Mouse (Mus musculus): ENCODE data around the gene Upk3a. TPM values are rescaled to one million over a fixed set of nuclear protein-coding genes. Genes with fewer than 3 reads are reported as not detected.

The Upk3a gene
- polyA plus RNA-seq, 1 experiment: not detected

DNA sequence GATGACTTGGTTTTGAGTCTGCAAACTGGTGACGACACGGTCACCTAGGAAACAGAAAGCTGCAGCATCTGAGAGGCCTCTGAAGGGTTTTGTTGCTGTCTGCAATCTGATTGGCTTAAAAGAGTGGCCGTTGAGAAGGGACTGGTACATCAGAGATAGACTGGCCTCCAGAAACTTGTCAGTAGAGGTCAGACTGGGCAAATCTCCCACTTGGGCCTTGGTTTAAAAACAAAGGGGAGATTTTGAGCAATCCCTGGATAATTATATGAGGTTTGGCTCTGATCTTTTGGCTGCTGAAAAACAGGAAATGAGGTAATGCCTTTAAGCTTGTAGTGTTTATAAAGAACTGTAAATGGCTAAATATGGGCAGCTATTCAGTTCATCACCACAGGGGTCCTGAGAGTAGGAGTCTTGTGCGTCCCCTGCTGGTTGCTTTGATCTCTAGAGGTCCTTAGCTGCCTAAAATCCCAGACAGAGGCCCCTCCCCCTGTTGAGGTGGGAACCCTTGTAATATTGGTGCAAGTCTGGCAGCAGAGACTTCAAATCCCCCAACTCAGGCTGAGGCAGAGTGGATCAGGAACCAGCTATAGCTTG is 25.5 kb downstream of the Upk3a start:
- Histone ChIP-seq H3K27me3 (ENCODE audit: control insufficient read depth) (no peaks in the 10 kb centered on the region), H3K36me3 (ENCODE audit: control insufficient read depth) (peaks cover 40% of the 10 kb centered on the region), H3K9me3 (ENCODE audit: control insufficient read depth, low read length) (no peaks in the 10 kb centered on the region), H3K4me3 (replicated peaks) (no peak overlapping the region), H3K4me1 (ENCODE audit: control insufficient read depth) (peaks cover 38% of the 10 kb centered on the region)
- no peak for TF ChIP-seq GATA1 (IDR thresholded peaks at IDR 0.05; ENCODE audit: low read length)
- TF ChIP-seq TAL1 (IDR thresholded peaks at IDR 0.05; ENCODE audit: low read length): no peak

DNA sequence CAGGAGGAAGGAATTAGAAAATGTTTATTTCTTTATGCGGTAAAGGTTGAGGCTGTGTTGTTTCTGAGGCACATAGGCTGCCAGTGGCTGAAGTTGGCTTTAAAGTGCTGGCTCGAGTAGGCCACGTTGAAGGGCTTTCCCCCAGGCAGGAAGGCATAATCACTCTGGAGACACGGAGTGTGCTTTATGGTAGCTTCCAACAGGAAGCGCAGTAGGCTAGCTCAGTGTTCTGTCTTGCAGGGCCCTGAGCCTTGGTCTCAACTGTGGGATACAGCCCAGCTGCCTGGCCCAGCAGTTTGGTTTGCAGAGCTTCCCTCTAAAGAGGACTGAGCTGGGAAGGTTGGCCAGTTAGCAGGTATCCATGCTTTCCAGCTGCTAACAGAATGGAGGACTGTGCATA is 26.2 kb downstream of the Upk3a start:
- Histone ChIP-seq H3K27me3 (ENCODE audit: control insufficient read depth) (no peaks in the 10 kb centered on the region), H3K9me3 (ENCODE audit: control insufficient read depth, low read length) (no peaks in the 10 kb centered on the region), H3K36me3 (ENCODE audit: control insufficient read depth) (peaks cover 47% of the 10 kb centered on the region), H3K4me1 (ENCODE audit: control insufficient read depth) (peaks cover 38% of the 10 kb centered on the region), H3K4me3 (replicated peaks) (no peak overlapping the region)
- TF ChIP-seq GATA1 (IDR thresholded peaks at IDR 0.05; ENCODE audit: low read length) (no peak), TAL1 (IDR thresholded peaks at IDR 0.05; ENCODE audit: low read length) (no peak)

DNA sequence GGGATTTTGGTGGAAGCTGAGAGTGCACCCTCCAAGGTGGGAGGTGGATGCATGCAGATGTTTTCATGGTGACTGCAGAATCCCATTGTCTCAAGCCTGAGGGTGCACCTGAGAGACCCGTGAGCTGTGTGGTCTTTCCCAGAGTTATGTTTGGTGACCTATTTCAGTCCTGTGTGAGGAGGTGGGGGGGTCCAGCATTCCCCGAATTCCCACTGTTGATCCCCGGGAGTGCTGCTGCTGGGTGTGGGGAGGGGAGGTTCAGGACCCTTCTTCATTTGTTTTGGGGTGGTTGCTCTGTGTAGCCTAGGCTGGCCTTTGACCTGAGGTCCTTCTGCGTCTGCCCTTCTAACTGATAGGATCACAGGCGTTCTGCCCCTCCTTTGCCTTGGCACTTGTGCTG is 26.8 kb downstream of the Upk3a start:
- Histone ChIP-seq H3K36me3 (ENCODE audit: control insufficient read depth) (peaks cover 52% of the 10 kb centered on the region), H3K4me1 (ENCODE audit: control insufficient read depth) (peaks cover 38% of the 10 kb centered on the region), H3K4me3 (replicated peaks) (no peak overlapping the region), H3K9me3 (ENCODE audit: control insufficient read depth, low read length) (no peaks in the 10 kb centered on the region), H3K27me3 (ENCODE audit: control insufficient read depth) (no peaks in the 10 kb centered on the region)
- TF ChIP-seq TAL1 (IDR thresholded peaks at IDR 0.05; ENCODE audit: low read length): no peak

DNA sequence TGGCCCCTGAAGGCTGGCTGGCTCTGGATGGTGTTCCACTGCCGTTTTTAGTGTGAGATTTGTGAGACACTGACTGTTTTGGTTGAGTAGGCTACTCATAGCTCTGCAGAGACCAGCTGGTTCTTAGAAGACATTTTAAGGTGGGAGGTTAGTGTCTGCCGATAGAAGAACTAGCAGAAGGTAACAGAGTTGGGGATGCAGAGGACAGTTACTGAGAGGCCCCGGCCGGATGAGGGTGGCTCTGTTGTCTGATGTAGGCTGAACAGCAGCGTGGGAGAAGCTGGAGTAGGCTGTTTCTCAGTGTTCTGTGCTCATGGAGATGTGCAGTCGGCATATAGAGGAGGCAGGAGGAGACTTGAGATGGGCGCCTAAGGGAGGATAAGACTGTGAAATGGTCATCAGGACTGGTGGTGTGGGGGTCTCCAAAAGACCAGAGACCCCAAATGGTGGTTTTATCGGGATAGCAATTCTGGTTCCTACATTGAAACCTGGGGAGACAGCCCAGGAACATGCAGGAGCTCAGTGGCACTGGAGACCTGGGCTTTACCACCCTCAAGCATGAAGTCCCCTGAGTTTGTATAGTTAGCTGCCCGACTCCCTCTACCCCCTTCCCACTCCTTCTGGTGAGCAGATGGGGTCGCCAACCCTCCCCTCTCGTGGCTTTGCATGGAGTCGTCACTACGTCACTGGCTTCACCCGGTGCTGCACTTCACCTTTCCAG is 29.4 kb downstream of the Upk3a start:
- H3K4me1 ChIP-seq (ENCODE audit: control insufficient read depth): peaks cover 49% of the 10 kb centered on the region
- H3K36me3 ChIP-seq (ENCODE audit: control insufficient read depth): peaks cover 62% of the 10 kb centered on the region
- TF ChIP-seq GATA1 (IDR thresholded peaks at IDR 0.05; ENCODE audit: low read length) (no peak), TAL1 (IDR thresholded peaks at IDR 0.05; ENCODE audit: low read length) (no peak)
- no peaks in the 10 kb centered on the region for H3K9me3 ChIP-seq (ENCODE audit: control insufficient read depth, low read length)
- H3K4me3 ChIP-seq (replicated peaks): no peak overlapping the region
- no peaks in the 10 kb centered on the region for H3K27me3 ChIP-seq (ENCODE audit: control insufficient read depth)

DNA sequence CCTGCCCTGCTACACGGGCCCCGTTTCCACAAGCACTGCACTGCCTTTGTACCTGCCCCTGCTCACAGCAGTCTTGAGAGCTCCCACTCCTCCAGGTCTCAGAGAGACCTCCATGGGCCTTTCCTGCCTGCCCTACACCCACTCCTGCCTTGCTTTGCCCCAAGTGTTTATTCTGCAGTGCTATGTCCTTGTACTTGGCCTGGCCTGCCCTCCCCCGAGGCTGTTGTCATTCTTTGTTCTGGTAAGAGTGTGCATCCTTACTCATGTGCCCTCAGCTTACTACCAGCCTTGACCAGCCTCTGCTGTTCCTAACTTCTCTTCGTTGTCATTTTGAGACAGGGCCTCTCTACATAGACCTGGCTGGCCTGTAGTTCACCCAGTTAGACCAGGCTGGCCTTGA is 30.9 kb downstream of the Upk3a start:
- peaks cover 74% of the 10 kb centered on the region for H3K36me3 ChIP-seq (ENCODE audit: control insufficient read depth)
- TF ChIP-seq GATA1 (IDR thresholded peaks at IDR 0.05; ENCODE audit: low read length) (no peak), TAL1 (IDR thresholded peaks at IDR 0.05; ENCODE audit: low read length) (no peak)
- H3K9me3 ChIP-seq (ENCODE audit: control insufficient read depth, low read length): no peaks in the 10 kb centered on the region
- H3K4me3 ChIP-seq (replicated peaks): no peak overlapping the region
- H3K27me3 ChIP-seq (ENCODE audit: control insufficient read depth): no peaks in the 10 kb centered on the region
- H3K4me1 ChIP-seq (ENCODE audit: control insufficient read depth): peaks cover 40% of the 10 kb centered on the region

DNA sequence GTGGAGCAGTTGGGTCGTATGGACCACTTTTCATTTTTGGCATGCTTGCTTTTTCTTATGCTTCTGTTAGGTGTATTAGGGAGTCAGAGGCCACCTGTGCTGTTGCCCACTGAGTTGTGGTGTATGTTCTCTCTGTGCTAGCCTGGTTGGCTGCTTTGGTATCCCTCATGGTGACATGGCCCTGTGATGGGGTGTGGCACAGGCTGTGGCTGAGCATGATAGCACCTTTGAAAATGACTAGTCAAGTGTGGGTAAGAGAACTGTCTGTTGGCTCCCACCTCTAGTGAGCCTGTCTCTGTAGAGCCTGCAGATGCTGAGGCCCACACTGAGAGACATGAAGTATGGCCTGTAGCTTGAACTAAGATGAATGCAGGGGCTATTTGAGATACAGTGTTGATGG is 32.8 kb downstream of the Upk3a start:
- H3K27me3 ChIP-seq (ENCODE audit: control insufficient read depth): no peaks in the 10 kb centered on the region
- no peak overlapping the region for H3K4me3 ChIP-seq (replicated peaks)
- TF ChIP-seq TAL1 (IDR thresholded peaks at IDR 0.05; ENCODE audit: low read length) (peak; percentile 45), GATA1 (IDR thresholded peaks at IDR 0.05; ENCODE audit: low read length) (no peak)
- H3K36me3 ChIP-seq (ENCODE audit: control insufficient read depth): peaks cover 83% of the 10 kb centered on the region
- peaks cover 38% of the 10 kb centered on the region for H3K4me1 ChIP-seq (ENCODE audit: control insufficient read depth)
- H3K9me3 ChIP-seq (ENCODE audit: control insufficient read depth, low read length): no peaks in the 10 kb centered on the region

DNA sequence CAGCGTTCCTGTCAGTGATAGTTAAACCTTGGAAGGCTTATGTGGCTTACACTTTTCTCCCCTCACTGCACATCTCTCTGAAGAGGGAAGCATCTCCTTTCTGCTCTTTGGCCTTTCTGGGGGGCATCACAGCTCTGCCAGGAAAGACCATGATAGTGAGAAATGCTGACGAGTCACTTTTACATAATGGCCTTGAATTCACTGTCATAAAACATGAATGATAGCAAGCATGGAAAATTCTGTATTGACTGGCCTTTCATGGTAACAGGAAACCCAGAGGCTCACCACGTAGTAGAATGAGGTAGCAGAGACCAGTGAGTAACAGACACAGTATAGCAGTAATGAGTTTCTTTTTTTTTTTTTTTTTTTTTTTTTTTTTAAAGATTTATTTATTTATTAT is 37.2 kb downstream of the Upk3a start:
- Histone ChIP-seq H3K27me3 (ENCODE audit: control insufficient read depth) (no peaks in the 10 kb centered on the region), H3K4me1 (ENCODE audit: control insufficient read depth) (peaks cover 20% of the 10 kb centered on the region), H3K9me3 (ENCODE audit: control insufficient read depth, low read length) (no peaks in the 10 kb centered on the region), H3K36me3 (ENCODE audit: control insufficient read depth) (peaks cover 66% of the 10 kb centered on the region), H3K4me3 (replicated peaks) (no peak overlapping the region)
- TF ChIP-seq TAL1 (IDR thresholded peaks at IDR 0.05; ENCODE audit: low read length): no peak
- no peak for TF ChIP-seq GATA1 (IDR thresholded peaks at IDR 0.05; ENCODE audit: low read length)

DNA sequence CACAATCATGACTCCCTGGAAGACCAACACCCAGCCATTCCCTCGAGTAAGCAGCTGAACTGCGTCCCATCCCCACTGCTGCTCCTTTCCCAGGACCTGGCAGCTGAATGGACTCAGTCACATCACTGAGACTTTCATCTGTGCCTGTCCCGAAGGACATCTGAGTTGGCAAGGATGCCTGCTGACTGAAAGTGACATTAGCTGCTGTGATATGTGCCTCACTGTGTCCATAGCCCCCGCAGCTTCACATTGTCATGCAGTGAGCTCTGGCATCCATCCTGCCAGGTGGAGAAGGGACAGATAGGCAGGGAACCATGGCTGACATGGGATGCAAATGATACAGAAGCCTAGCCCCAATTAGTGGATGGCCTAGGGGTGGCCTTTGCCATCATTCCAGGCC is 38.2 kb downstream of the Upk3a start:
- Histone ChIP-seq H3K9me3 (ENCODE audit: control insufficient read depth, low read length) (no peaks in the 10 kb centered on the region), H3K4me3 (replicated peaks) (no peak overlapping the region), H3K27me3 (ENCODE audit: control insufficient read depth) (no peaks in the 10 kb centered on the region), H3K36me3 (ENCODE audit: control insufficient read depth) (peaks cover 64% of the 10 kb centered on the region), H3K4me1 (ENCODE audit: control insufficient read depth) (peaks cover 9% of the 10 kb centered on the region)
- TF ChIP-seq TAL1 (IDR thresholded peaks at IDR 0.05; ENCODE audit: low read length) (no peak), GATA1 (IDR thresholded peaks at IDR 0.05; ENCODE audit: low read length) (no peak)

DNA sequence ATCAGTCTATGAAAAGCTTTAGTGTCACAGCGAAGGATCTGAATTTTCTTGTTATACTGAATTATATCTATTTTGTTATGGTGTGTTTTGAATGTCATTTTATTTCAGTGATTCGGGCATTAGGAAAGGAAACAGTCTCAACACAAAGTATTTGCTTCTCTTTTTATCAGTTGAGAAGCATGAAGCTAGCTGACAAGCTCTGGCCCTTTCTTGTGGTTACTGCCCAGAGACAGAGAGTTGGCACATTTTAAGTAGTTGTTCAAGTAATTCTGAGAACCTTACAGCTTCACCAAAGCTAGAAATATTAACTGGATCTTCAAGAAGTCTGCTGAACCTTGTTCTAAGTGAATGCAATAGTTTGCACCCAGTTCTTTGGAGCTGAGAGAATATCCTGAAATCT is 46.5 kb downstream of the Upk3a start:
- H3K4me3 ChIP-seq (replicated peaks): no peak overlapping the region
- TF ChIP-seq GATA1 (IDR thresholded peaks at IDR 0.05; ENCODE audit: low read length): no peak
- no peak; the same call in 2 of the 3 replicates for TF ChIP-seq TAL1 (IDR thresholded peaks at IDR 0.05; ENCODE audit: low read length)
- peaks cover 2% of the 10 kb centered on the region; the same call in 1 of the 2 replicates for H3K4me1 ChIP-seq (ENCODE audit: control insufficient read depth)
- H3K27me3 ChIP-seq (ENCODE audit: control insufficient read depth): no peaks in the 10 kb centered on the region
- H3K36me3 ChIP-seq (ENCODE audit: control insufficient read depth): peaks cover 22% of the 10 kb centered on the region
- H3K9me3 ChIP-seq (ENCODE audit: control insufficient read depth, low read length): no peaks in the 10 kb centered on the region

All from erythroblast, embryonic 14.5 days (primary cell).